Mouse (Mus musculus): ENCODE data around the gene Fstl1. TPM values are rescaled to one million over a fixed set of nuclear protein-coding genes. Genes with fewer than 3 reads are reported as not detected.

The Fstl1 gene
- total RNA-seq, 4 experiments from 2014 or later: 19.3 to 28.8 (median 21.9) TPM

DNA sequence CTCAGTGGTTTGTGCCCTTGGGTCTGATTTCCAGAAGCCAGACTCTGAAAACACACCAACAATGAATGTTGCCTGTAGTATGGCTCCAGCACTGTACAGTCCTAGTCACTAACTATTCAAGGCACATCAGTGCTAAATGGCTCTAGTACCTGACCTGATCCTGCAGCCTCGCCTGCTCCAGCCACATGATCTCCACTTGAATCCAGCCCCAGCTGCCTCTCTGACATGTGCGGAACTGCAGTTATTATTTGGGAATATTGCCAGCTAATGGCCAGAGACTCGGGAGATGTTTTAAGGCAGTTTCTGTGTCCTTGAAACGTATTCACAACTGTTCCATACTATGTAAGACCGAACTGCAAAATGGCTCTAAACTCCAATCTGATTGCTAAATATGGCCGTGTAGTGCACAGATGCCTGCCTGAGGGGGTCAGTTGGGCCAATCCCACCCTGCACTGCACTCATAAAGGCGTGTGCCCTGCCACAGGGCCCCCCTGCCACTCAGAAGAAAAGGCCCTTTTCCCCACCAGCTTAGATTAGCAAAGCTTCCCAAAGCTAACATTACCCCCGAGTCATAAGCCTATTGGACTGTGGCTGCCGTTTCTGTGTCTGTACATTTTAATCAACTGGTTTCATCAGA, 11.0 kb downstream of the Fstl1 start:
- no peak for DNase-seq (ENCODE audit: low spot score in 2 of 2)

DNA sequence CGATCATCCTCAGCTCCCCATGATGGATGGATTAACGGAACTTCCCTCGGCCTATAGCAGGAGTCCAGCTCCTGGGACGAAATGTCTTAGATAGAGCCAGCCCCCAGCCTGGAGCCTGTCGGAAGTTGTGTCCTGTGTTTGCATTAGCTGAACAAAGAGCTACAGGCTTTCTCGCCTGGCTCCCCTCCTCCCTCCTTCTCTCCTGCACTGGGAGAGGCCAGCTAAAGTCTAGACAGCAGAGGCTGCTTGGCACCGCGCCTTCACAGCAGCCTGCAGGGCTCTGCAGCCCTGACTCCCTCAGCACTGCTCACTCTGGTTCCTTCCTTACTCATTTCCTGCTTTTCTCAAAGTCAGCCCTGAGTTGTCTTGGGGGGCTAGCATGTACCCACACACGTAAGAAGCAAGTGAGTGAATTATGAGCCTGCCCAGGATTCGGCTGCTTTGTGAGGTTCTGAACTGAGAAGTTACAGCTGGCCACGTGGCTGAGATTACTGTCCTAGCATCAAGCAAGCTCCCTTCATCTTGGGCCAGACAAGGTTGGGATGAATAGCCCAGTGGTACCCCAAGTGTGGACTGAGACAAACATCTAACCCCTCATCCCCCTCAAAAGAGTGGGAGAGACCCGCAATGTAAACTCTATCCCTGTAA, 11.8 kb downstream of the Fstl1 start:
- DNase-seq (ENCODE audit: low spot score in 2 of 2): peak in 1 of 2 experiments; percentile 49

DNA sequence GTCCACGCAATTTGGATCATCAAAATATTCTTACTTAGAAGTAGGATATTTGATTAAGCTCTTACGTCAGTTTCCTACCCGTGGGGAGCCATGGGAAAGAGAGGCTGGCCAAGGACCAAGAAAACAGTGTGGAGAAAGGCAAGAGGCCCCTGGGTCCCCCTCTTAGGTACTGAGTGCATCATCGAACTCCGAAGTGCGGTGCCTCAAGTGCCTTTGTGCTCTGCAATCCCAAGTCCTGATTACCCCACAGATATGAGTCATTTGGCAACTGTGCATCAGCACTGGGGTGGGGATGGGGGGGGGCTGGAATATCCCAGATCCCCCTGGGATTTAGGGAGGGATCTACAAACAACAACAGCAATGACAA, 12.3 kb downstream of the Fstl1 start:
- DNase-seq (ENCODE audit: low spot score in 2 of 2): peak; percentile 41 to 53

DNA sequence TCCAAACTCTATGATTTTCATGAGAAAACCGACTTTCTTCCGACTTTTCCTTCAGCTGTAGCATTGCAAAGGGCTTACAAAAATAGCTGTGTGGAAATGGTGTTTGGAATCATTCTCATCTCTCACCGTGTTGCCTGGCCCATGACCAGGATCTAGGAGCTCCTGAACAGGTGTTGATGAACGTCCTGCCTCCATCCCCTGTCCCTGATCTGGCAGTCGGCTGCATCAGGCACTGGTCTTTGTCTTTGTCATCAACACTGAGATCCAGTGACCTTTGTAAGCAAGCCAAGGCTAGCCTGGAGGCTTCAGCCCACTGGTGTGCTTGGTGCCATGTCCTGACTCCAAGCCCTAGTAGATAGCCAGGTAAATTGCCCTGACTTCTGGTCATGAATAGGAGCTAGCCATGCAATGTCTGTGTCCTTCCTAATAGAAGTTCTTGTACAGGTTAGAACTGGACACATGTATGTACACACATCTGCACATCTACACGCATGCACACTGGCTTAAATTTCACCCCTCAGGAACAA, 12.8 kb downstream of the Fstl1 start:
- no peak for DNase-seq (ENCODE audit: low spot score in 2 of 2)

DNA sequence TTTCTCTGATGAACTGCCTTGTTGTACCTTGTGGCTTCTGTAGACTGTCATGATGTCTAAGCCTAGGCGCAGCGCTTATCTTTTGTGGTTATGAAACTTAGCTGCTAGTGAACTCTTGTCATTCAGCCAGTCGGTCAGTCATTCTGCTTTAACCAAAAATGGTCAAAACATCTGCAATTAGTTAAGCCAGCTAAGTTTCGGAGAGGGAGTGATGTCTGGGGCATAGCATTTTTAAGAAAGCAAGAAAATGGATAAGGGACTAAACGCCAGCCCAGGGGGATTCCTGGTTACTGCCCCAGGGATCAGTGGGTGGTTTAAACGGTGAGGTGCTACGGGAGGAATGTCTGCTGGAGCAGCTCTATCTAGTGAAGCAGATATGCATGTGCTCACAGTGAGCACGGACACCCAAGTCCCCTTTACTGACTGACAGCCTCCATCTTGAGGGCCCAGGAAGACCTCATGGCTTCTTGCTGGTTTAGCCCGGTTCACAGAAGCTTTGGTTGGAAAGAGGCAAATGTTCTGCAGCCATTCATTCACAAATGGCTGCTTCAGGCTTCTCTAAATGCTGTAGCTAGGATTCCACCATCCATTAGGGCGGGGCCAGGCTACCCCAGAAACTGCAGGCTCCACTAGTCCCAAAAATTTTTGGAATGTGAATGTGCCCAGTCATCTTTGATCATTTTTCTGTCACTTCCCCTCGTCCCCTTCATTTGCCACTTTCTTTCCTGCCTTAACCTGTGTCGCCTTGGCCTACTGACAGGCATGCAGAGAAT, 13.5 kb downstream of the Fstl1 start:
- DNase-seq (ENCODE audit: low spot score in 2 of 2): no peak

DNA sequence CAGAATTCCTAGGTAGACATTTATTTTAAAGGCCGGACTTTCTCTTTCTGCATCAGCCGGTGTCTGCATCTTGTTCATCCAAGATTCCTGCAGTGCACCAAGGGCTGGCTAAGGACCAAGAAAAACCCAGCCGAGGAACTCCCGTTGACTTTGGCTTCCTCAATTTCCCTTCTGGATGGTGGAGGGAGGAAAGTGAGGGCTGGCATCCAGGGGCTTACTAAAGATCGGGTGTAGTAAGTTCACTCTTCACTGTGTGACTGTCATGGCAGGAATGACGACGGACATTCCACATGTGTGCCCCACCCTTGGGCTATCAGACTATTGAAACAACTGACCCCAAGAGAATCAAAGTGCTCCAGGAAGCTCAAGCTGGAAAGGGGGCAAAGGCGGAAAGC, 14.1 kb downstream of the Fstl1 start:
- no peak for DNase-seq (ENCODE audit: low spot score in 2 of 2)

DNA sequence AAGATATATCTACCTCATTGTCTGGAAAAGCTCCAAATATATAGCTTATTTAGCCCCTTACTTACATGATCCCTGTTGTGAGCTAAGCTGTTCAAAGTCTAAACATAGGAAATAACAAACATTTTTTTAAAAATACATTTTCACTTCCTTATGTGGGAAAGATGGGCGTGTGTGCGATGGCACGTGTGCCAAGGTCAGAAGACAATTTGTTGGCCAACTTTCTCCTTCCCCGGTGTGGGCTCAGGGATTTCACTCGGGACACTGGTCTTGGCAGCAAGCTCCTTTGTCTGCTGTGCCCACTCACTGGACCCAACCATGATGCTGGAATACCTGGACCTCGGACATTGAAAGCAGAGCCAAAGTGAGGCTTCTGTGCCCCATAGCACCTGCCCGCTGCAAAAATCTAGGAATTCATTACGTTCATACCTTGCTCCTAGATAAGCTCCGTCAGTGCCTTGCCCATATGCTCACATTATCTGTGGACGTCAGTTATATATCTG, 19.0 kb downstream of the Fstl1 start:
- no peak for DNase-seq (ENCODE audit: low spot score in 2 of 2)

DNA sequence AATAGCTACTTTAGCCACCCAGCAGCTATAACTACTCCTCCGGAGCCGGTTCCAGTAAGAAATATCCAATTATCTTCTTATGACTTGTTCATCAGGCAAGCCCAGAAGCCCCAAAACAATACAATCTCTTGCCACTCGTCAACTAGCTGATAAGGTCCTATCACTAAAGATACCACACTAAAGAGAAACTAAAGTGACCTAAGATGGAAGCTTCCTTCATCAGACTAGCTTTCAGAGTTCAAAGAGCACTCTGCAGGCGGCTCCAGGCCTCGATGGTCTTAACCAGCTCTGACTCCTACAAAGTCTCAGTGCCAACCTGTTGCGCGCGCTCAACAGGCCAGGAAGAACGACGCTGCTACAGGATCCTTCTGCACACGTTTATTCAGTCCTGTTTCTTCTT, 19.6 kb downstream of the Fstl1 start:
- DNase-seq (ENCODE audit: low spot score in 2 of 2): no peak

DNA sequence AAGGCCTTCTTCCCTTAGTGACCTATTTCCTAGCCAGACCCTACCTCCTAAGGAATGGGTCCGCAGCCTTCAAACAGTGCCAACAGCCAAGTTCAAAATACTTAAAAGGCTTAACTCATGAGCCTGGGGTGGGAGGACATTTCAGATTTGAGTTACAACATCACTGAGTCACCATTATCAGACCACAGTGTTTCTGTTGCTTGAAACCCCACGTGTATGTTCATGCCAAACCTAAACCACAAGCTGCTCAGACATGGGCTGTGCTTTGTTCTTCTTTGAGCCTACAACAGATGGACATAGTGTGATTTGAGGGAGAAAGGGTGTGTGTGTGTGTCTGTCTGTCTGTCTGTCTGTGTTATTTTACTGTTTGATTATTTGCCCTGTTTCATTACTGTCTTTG, 24.4 kb downstream of the Fstl1 start:
- DNase-seq (ENCODE audit: low spot score in 2 of 2): no peak

DNA sequence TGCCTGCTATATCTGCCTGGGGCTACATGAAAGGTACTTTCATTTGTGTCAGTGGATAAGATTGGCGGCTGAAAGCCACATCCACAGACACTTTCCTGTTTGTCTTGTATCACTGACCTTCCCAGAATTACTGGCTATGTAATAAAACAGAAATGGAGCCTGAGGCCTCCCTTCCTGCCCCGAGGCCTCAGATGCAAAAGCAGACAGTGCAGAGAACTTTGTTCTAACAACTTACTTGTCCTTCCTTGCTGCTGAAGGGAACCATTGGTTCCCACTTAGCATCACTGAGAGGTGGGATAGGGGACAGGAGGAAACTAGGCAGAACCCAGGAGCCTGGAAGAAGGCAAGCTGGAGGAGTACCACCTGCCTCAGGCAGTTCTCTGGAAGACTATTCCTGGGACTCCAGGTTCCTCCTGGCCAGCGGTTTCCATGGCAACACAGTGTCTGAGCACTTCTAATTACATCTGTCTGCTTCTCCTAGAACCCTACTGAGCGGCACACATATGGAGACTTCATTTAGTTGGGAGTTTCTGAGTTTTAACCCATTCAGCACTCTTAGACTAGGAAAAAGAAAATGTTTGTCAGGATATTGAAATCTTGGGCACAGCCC, 26.1 kb downstream of the Fstl1 start:
- DNase-seq (ENCODE audit: low spot score in 2 of 2): no peak

DNA sequence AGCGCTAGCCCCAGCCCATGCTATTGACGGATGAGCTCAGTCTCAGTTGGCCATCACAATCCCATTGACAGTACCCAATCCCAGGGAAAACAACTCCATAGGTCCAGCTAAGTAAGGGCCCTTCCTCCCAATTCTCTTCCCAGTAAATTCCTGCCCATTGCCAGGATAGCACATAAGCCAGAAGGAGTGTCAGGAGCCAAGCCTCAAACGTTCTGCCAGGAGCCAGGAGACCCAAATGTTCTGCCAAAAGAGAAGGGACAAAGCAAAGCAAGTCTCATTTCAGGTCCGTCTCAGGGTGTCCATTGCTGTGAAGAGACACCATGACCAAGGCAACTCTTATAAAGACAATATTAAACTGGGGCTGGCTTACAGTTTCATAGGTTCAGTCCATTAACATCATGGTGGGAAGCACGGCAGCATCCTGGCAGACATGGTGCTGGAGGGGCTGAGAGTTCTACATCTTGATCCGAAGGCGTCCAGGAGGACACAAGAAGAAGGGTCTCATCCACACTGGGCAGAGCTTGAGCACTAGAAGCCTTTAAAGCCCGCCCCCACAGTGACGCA, 26.8 kb downstream of the Fstl1 start:
- no peak for DNase-seq (ENCODE audit: low spot score in 2 of 2)

DNA sequence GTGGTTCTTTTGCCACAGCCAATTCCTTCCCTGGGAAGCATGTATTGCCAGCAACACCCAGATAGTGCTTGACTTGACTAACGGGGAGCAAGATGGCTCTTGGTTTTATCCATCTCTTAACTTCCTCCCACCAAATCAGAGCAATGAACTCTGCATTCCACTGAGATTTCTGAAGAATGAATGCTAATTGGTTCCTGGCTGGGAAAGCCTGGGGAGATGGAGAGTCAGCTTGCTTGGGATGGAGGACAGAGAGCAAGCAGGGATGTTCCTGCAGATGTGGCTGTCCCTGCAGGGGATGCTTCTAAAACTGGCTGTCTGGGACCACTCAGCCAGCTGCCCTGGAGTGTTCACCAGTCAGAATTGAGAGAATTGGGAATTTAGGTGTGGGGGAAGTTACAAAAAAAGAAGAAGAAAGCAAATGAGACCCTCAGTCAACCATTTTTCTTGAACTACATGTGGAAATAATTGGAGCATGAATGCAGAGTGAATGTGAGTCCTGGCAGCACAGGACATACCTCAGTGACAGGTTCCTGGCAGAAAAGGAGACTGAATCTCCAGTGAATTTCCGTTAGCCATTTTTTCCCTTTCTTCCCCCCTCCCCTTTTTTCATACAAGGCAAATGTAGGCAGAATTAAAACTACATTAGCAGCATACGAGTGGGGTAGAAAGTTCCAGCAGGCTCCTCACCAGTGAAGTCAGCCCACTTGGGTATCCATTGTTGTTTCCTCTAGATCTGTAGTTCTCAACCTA, 29.2 kb downstream of the Fstl1 start:
- DNase-seq (ENCODE audit: low spot score in 2 of 2): no peak

DNA sequence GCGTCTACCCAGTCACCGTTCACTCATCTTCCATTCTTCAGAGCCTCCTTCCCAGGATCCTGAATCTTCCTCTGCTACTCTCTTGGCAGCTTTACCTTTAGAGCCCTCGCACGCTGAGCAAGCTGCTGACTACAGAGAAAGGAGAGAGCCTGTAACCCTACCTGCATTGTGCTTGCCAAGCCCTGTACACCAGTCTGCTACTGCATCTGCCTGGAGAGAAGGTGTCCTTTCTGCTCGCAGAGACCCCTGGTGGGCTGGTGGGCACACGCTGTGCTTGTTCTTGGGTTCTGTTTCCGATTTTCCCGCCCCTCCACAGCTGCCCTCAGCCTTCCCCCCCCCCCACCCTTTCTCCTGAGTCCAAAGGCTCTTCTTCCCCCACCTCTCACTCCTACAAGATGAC, 30.6 kb downstream of the Fstl1 start:
- DNase-seq (ENCODE audit: low spot score in 2 of 2): no peak

DNA sequence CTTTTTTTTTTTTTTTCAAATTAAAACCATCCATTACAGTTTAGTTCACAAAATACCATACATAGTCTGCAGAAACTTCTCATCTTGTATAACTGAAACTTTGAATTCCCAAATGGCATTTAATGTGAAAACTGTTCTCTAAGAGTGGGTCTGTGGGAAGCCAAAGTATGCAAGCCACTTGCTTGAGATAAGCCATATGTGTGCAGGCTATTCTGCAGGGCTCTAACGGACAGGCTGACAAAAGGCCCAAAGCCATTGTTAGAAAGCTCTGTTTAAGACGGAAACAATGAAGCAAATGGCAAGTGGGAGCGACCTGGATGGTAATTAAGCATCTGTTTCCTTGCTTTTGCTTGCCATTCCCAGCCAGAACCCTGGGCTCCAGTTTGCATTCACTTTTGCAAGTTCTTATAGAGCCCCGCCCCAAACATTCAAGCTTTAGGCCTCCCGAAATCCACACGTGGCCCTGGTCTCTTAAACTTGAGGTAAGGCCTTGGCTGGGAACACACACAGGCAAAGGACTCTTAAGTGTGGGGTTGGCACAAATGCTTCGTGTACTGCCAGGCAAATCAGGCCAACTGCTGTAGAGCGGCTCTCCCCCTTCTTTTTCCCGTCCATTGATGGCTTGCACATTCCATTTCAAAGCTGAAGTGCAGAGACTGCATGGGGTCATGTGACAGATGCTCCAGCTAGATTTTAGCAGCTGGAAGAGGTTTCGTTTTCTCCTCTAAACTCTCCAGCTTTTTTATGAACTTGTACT, 32.4 kb downstream of the Fstl1 start:
- no peak for DNase-seq (ENCODE audit: low spot score in 2 of 2)

DNA sequence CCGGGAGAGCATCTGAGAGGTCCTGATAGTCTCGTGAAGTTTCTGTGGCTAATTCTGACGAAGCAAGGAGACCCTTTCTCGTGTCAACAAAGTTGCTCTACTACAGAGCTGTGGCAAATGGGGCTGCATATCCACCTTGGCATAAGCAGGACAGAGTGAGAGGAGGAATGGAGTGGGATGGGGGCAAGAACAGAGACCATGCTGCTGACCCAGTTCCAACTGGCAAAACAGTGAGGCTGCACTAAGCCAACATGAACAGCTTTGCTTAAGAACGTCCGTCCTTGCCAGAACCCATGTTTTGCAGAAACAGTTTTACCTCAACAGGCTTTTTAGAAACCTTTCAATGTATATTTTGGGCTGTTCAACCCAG, 32.9 kb downstream of the Fstl1 start:
- DNase-seq (ENCODE audit: low spot score in 2 of 2): no peak

DNA sequence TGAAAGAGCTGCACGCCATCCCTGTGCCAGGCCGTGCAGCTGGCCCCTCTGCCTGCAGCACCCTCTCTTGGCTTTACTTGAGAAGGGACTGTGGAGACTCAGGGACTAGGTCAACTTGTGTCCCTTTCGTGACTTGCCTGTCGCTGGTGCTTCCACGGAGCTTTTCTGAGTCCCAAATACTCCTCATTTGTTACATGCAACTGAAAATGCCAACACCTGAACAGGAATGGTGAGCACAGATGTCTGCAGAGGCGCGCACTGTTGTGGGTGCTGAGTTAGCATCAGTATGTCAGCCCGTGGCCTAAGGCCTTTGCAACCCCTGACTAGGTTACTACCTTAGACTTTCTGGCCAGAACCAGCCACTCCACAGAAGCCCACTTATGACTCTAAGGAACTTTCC, 35.2 kb downstream of the Fstl1 start:
- DNase-seq (ENCODE audit: low spot score in 2 of 2): no peak

DNA sequence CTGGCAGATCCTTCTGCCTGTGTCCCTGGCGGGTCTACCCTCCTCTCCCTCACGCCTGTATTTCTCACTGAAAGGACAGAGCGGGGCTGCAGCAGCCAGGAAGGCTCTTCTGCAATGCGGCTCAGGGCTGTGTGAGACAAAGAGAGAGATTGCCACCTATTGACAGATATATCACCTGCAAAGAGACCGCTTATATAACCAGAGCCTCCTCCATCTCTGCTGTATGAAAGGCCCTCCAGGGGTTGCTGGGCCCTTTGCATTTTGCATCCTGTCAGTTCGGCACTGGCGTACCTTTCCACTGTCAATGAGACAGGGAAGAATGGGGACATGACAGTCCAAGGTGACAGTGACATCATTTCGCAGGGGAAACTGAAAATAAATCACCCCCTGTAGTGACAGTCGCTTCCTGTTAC, 35.8 kb downstream of the Fstl1 start:
- DNase-seq (ENCODE audit: low spot score in 2 of 2): no peak

DNA sequence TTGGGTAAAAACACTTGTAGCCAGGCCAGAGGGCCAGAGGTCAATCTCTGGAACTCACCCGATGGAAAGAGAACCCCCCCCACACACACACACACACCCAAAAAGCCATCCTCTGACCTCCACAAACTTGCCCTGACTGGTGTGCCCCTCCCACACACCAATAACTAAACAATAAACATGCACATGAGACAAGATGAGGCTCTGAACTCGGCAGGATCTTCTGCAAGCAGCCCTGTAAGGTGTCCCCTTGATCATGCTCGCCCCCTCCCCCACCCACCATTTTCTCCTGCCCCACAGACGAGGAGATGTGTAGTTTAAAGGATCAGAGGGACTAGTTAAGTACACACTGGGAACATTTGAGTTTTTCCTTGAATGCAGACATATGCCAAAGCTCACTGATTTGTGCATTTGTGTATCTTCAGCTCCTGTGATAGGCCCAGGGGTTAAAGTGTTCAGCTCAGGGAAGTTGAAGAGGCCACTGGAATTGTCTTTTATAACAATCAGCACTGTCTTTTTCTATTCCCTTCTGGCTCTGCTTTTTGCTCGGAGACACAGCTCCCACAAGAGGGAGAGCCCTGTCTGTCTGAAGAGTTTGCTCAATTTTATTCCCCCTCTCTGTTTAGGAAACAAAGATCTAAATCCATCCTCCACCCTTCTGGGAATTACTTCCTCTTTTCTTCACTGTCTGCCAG, 37.2 kb downstream of the Fstl1 start:
- DNase-seq (ENCODE audit: low spot score in 2 of 2): no peak

DNA sequence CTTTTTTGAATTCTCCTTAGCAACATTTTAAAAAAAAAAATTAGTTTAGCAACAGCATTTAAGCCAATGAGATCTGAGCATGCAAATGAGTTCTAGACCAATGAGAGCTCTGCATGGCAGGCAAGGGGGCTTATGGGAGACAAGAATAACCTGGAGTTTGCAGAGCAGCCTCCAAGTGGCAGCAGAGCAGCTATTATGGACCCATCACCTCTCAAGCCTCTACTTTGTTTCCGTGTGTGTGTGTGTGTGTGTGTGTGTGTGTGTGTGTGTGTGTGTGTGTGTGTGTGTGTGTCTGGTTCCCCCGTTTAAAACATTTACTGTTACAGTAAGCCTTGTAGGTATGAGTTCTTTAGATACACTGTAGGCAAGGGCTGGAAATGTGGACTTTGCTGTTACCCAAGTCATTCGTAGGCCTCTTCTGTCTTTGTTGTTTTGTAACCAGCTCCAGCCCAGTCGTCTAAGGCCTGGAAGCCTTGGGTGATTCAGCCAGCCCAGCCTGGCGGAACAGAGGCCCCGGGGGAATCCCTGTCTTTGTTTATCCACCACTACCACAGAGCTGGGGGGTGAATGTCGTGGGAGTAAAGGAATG, 37.8 kb downstream of the Fstl1 start:
- DNase-seq (ENCODE audit: low spot score in 2 of 2): peak; percentile 31 to 51

Data from gastrocnemius, adult 8-10 months (tissue).